Mouse (Mus musculus): ENCODE data around the gene Hgf.

Hgf gene

GRCm38 (mm10) chr5:16553304-16554047, at the start of gene Hgf:
Hgf (plus strand) TSS chr5:16553495.
- peak; percentile 62 for DNase-seq (ENCODE audit: low read depth, low spot score)

GRCm38 (mm10) chr5:16506702-16507350, 46.5 kb upstream of the Hgf start:
- no peak for DNase-seq (ENCODE audit: low read depth, low spot score)

- no peak for DNase-seq (ENCODE audit: low read depth, low spot score)
Measured at GRCm38 (mm10) chr5:16531619-16532277, 21.5 kb upstream of the Hgf start.

GRCm38 (mm10) chr5:16538067-16538466, 15.2 kb upstream of the Hgf start:
- DNase-seq (ENCODE audit: low read depth, low spot score): no peak

GRCm38 (mm10) chr5:16541561-16542116, 11.7 kb upstream of the Hgf start:
- no peak for DNase-seq (ENCODE audit: low read depth, low spot score)

GRCm38 (mm10) chr5:16547490-16547889, 5.8 kb upstream of the Hgf start:
- no peak for DNase-seq (ENCODE audit: low read depth, low spot score)

- no peak for DNase-seq (ENCODE audit: low read depth, low spot score)
Measured at GRCm38 (mm10) chr5:16552647-16553046, 648 bp upstream of the Hgf start.

GRCm38 (mm10) chr5:16560247-16560646, 7.0 kb downstream of the Hgf start:
- no peak for DNase-seq (ENCODE audit: low read depth, low spot score)

- no peak for DNase-seq (ENCODE audit: low read depth, low spot score)
Measured at GRCm38 (mm10) chr5:16568997-16569396, 15.7 kb downstream of the Hgf start.

GRCm38 (mm10) chr5:16577882-16578742, 24.8 kb downstream of the Hgf start:
- DNase-seq (ENCODE audit: low read depth, low spot score): peak; percentile 46

- no peak for DNase-seq (ENCODE audit: low read depth, low spot score)
Measured at GRCm38 (mm10) chr5:16595699-16596098, 42.4 kb downstream of the Hgf start.

- peak; percentile 39 for DNase-seq (ENCODE audit: low read depth, low spot score)
Measured at GRCm38 (mm10) chr5:16597996-16598395, 44.7 kb downstream of the Hgf start.

GRCm38 (mm10) chr5:16601463-16601862, 48.2 kb downstream of the Hgf start:
- no peak for DNase-seq (ENCODE audit: low read depth, low spot score)

GRCm38 (mm10) chr5:16632996-16633395, 79.7 kb downstream of the Hgf start:
- no peak for DNase-seq (ENCODE audit: low read depth, low spot score)

GRCm38 (mm10) chr5:16646417-16646816, 93.1 kb downstream of the Hgf start:
- DNase-seq (ENCODE audit: low read depth, low spot score): no peak

- DNase-seq (ENCODE audit: low read depth, low spot score): no peak
Measured at GRCm38 (mm10) chr5:16647701-16648100, 94.4 kb downstream of the Hgf start.

GRCm38 (mm10) chr5:16650240-16650639, 96.9 kb downstream of the Hgf start:
- no peak for DNase-seq (ENCODE audit: low read depth, low spot score)

- no peak for DNase-seq (ENCODE audit: low read depth, low spot score)
Measured at GRCm38 (mm10) chr5:16654022-16654421, 100.7 kb downstream of the Hgf start.
